Mouse (Mus musculus) midbrain, embryonic 10.5 days (tissue): ENCODE measurements around the gene Clcn2. TPM values are rescaled to one million over a fixed set of nuclear protein-coding genes. Genes with fewer than 3 reads are reported as not detected.

Source experiments
- DNase-seq: peaks from one replicate; pipeline ENCODE4 v3.0.0-alpha.2; 2017; ENCODE audit warnings: low spot score
- H3K27ac ChIP-seq: fragments of 300-500 bp; sonication (generic); replicated peaks from 2 replicates; pipeline ENCODE4 v1.5.1; 2016; ENCODE audit warnings: mild to moderate bottlenecking
- H3K27me3 ChIP-seq: fragments of 300-500 bp; sonication (generic); 2 replicates; pipeline ENCODE4 v1.6.1; 2016; ENCODE audit warnings: low read depth, mild to moderate bottlenecking; ENCODE audit not compliant: poor library complexity, severe bottlenecking
- H3K36me3 ChIP-seq: fragments of 300-500 bp; sonication (generic); 2 replicates; pipeline ENCODE4 v1.6.1; 2016; ENCODE audit warnings: mild to moderate bottlenecking, moderate library complexity
- H3K4me1 ChIP-seq: fragments of 300-500 bp; sonication (generic); 2 replicates; pipeline ENCODE4 v1.6.1; 2016
- H3K4me3 ChIP-seq: fragments of 300-500 bp; sonication (generic); 2 replicates; pipeline ENCODE4 v1.5.1; 2016; ENCODE audit warnings: mild to moderate bottlenecking, moderate library complexity
- H3K9me3 ChIP-seq: fragments of 300-500 bp; sonication (generic); replicated peaks from 2 replicates; pipeline ENCODE4 v1.6.1; 2016; ENCODE audit warnings: mild to moderate bottlenecking
- WGBS: fragments of 180-500 bp; shearing (Covaris S2); methylation state at CpG from one replicate; pipeline ENCODE4 v1.1.7; 2016; 5-methylcytosine and 5-hydroxymethylcytosine counted together
- polyA plus RNA-seq: library from polyadenylated mRNA; unstranded; fragments of >200 nt; fragmentation: Nextera tagmentation; extraction: Ambion mirVana; gene quantifications from 2 replicates; pipeline ENCODE4 v1.2.1, GENCODE M21; 2016

Clcn2 gene
- polyA plus RNA-seq, 1 experiment from 2014 or later: 12.8 TPM

GRCm38 (mm10) chr16:20706407-20707055 is 11.0 kb downstream of the Clcn2 start:
- Histone ChIP-seq H3K27ac (no peak overlapping the region), H3K27me3 (no peaks in the 10 kb centered on the region), H3K9me3 (no peaks in the 10 kb centered on the region), H3K4me1 (peaks cover 28% of the 10 kb centered on the region), H3K36me3 (peaks cover 76% of the 10 kb centered on the region), H3K4me3 (no peak overlapping the region)
- DNase-seq: no peak
- 78% methylated on average over 2 of the region's 2 CpGs for WGBS

GRCm38 (mm10) chr16:20705786-20706185 is 11.8 kb downstream of the Clcn2 start:
- Histone ChIP-seq H3K9me3 (no peaks in the 10 kb centered on the region), H3K4me3 (no peak overlapping the region), H3K27me3 (no peaks in the 10 kb centered on the region), H3K36me3 (peaks cover 69% of the 10 kb centered on the region), H3K27ac (no peak overlapping the region), H3K4me1 (peaks cover 33% of the 10 kb centered on the region)
- no peak for DNase-seq
- WGBS: 87% methylated on average over 3 of the region's 3 CpGs

- Histone ChIP-seq H3K4me1 (peaks cover 40% of the 10 kb centered on the region), H3K27ac (no peak overlapping the region), H3K9me3 (no peaks in the 10 kb centered on the region), H3K36me3 (peaks cover 64% of the 10 kb centered on the region), H3K27me3 (no peaks in the 10 kb centered on the region), H3K4me3 (no peak overlapping the region)
- WGBS: 93% methylated on average over 6 of the region's 6 CpGs
- no peak for DNase-seq
Observed at GRCm38 (mm10) chr16:20703699-20704400, 13.7 kb downstream of the Clcn2 start.

- no peaks in the 10 kb centered on the region for H3K9me3 ChIP-seq
- WGBS: 89% methylated on average over 10 of the region's 10 CpGs
- no peak for DNase-seq
- no peak overlapping the region for H3K4me3 ChIP-seq
- H3K27me3 ChIP-seq: no peaks in the 10 kb centered on the region
- 0 out of 2 replicates have a peak overlapping the region, but pooled peaks have one; percentile 25 for H3K27ac ChIP-seq
- peaks cover 40% of the 10 kb centered on the region for H3K4me1 ChIP-seq
- peaks cover 57% of the 10 kb centered on the region for H3K36me3 ChIP-seq
Observed at GRCm38 (mm10) chr16:20703071-20703470, 14.5 kb downstream of the Clcn2 start.

- peak overlapping the region; percentile 28; the same call in 1 of the 2 replicates for H3K4me3 ChIP-seq
- H3K36me3 ChIP-seq: peaks cover 51% of the 10 kb centered on the region
- H3K27me3 ChIP-seq: no peaks in the 10 kb centered on the region
- 4% methylated on average over 8 of the region's 8 CpGs for WGBS
- no peaks in the 10 kb centered on the region for H3K9me3 ChIP-seq
- H3K27ac ChIP-seq: peak overlapping the region; percentile 84
- peak; percentile 80 for DNase-seq
- H3K4me1 ChIP-seq: peaks cover 39% of the 10 kb centered on the region
Observed at GRCm38 (mm10) chr16:20702522-20702893, 15.0 kb downstream of the Clcn2 start.

GRCm38 (mm10) chr16:20701729-20702521 is 15.6 kb downstream of the Clcn2 start:
- DNase-seq: peak; percentile 42
- peaks cover 45% of the 10 kb centered on the region for H3K36me3 ChIP-seq
- H3K4me3 ChIP-seq: peak overlapping the region; percentile 28
- peaks cover 34% of the 10 kb centered on the region for H3K4me1 ChIP-seq
- H3K27ac ChIP-seq: peak overlapping the region; percentile 84
- H3K9me3 ChIP-seq: no peaks in the 10 kb centered on the region
- no peaks in the 10 kb centered on the region for H3K27me3 ChIP-seq
- WGBS: 19% methylated on average over 12 of the region's 12 CpGs

- 45% methylated on average over 7 of the region's 7 CpGs for WGBS
- 0 out of 2 replicates have a peak overlapping the region, but pooled peaks have one; percentile 28 for H3K4me3 ChIP-seq
- peaks cover 36% of the 10 kb centered on the region for H3K4me1 ChIP-seq
- H3K36me3 ChIP-seq: peaks cover 39% of the 10 kb centered on the region
- no peaks in the 10 kb centered on the region for H3K9me3 ChIP-seq
- no peak for DNase-seq
- peak overlapping the region; percentile 84 for H3K27ac ChIP-seq
- peaks cover 2% of the 10 kb centered on the region; the same call in 1 of the 2 replicates for H3K27me3 ChIP-seq
Observed at GRCm38 (mm10) chr16:20701316-20701715, 16.2 kb downstream of the Clcn2 start.

GRCm38 (mm10) chr16:20700036-20700435 is 17.5 kb downstream of the Clcn2 start:
- no peak overlapping the region for H3K4me3 ChIP-seq
- H3K4me1 ChIP-seq: peaks cover 49% of the 10 kb centered on the region
- peak overlapping the region; percentile 42; the same call in 1 of the 2 replicates for H3K27ac ChIP-seq

GRCm38 (mm10) chr16:20699266-20699665 is 18.3 kb downstream of the Clcn2 start:
- Histone ChIP-seq H3K9me3 (no peaks in the 10 kb centered on the region), H3K4me1 (peaks cover 55% of the 10 kb centered on the region), H3K36me3 (peaks cover 19% of the 10 kb centered on the region), H3K4me3 (no peak overlapping the region), H3K27ac (no peak overlapping the region), H3K27me3 (peaks cover 19% of the 10 kb centered on the region)
- DNase-seq: no peak
- WGBS: 78% methylated on average over 5 of the region's 5 CpGs

More at GRCm38 (mm10) chr16:20700036-20700435, 17.5 kb downstream of the Clcn2 start:
- no peak for DNase-seq
- Histone ChIP-seq H3K27me3 (peaks cover 11% of the 10 kb centered on the region), H3K9me3 (no peaks in the 10 kb centered on the region), H3K36me3 (peaks cover 26% of the 10 kb centered on the region)
- WGBS: 32% methylated on average over 5 of the region's 5 CpGs

GRCm38 (mm10) chr16:20695622-20696323 is 21.8 kb downstream of the Clcn2 start:
- Histone ChIP-seq H3K27me3 (peaks cover 23% of the 10 kb centered on the region), H3K4me1 (peaks cover 55% of the 10 kb centered on the region)

GRCm38 (mm10) chr16:20694781-20695180 is 22.8 kb downstream of the Clcn2 start:
- H3K9me3 ChIP-seq: no peaks in the 10 kb centered on the region
- peak overlapping the region; percentile 86; the same call in 1 of the 2 replicates for H3K27ac ChIP-seq
- H3K4me1 ChIP-seq: peaks cover 49% of the 10 kb centered on the region
- WGBS: 78% methylated on average over 8 of the region's 8 CpGs
- H3K4me3 ChIP-seq: 0 out of 2 replicates have a peak overlapping the region, but pooled peaks have one; percentile 14
- peaks cover 36% of the 10 kb centered on the region for H3K36me3 ChIP-seq
- H3K27me3 ChIP-seq: peaks cover 23% of the 10 kb centered on the region
- no peak for DNase-seq

More at GRCm38 (mm10) chr16:20695622-20696323, 21.8 kb downstream of the Clcn2 start:
- Histone ChIP-seq H3K9me3 (no peaks in the 10 kb centered on the region), H3K4me3 (peak overlapping the region; percentile 58), H3K36me3 (peaks cover 31% of the 10 kb centered on the region), H3K27ac (peak overlapping the region; percentile 86)
- peak; percentile 89 for DNase-seq
- 2% methylated on average over 46 of the region's 46 CpGs for WGBS
